Mouse (Mus musculus): Measurements from ENCODE around the gene Klhl18.
A peak's percentile ranks its signal among the peaks of the same experiment; 100 is the strongest.
"Not testable (repeated sequence)": the region's sequence is repeated elsewhere in the genome, so short reads cannot be mapped to it uniquely, and the experiment has no call there.

Klhl18 gene

GRCm38 (mm10) chr9:110419511-110420112, 56.9 kb downstream of the Klhl18 start, which contains the start of gene Ngp:
Gene Ngp, plus strand, starts transcription at chr9:110419747.
- DNase-seq (ENCODE audit: low spot score in 2 of 2) = no peak

DNA sequence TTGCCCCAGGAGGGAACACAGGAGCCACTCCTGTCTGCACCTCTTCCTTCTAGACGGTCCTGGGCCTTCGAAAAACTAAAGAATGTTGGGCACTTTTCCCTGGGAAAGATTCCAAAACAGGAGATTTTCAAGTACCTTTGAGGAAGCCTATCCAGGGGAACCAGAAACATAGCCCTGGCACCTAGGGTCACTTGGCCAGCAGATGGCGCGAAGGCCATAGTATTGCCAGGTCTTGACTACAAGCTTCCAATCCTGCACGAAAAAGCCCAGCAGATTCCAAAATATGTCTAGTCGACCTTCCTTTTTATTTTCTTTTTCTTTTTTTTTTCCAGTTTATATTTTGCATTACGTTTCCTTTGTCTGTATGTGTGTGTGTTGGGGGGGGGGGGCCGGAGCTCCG, 62.7 kb downstream of the Klhl18 start:
- DNase-seq (ENCODE audit: low spot score in 2 of 2) = no peak

DNA sequence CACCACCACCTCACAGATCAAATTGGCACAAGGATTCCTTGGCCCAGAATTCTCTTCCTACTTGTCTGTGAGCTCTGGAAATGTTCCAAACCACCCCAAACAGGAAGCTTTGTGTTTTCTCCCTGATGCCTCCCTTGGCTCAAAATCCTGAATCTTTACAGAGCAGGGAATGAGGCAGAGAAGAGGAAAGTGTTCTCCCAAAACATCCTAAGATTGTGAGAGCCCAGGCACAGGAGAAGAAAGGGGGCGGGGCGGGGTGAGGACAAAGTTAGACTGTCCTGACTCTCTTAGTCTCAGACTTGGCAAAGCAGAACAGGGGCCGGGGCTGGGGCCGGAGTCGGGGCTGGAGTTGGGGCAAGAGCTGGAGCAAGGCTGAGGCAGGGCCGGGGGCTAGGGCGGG, 63.6 kb downstream of the Klhl18 start:
- no peak for DNase-seq (ENCODE audit: low spot score in 2 of 2)

DNA sequence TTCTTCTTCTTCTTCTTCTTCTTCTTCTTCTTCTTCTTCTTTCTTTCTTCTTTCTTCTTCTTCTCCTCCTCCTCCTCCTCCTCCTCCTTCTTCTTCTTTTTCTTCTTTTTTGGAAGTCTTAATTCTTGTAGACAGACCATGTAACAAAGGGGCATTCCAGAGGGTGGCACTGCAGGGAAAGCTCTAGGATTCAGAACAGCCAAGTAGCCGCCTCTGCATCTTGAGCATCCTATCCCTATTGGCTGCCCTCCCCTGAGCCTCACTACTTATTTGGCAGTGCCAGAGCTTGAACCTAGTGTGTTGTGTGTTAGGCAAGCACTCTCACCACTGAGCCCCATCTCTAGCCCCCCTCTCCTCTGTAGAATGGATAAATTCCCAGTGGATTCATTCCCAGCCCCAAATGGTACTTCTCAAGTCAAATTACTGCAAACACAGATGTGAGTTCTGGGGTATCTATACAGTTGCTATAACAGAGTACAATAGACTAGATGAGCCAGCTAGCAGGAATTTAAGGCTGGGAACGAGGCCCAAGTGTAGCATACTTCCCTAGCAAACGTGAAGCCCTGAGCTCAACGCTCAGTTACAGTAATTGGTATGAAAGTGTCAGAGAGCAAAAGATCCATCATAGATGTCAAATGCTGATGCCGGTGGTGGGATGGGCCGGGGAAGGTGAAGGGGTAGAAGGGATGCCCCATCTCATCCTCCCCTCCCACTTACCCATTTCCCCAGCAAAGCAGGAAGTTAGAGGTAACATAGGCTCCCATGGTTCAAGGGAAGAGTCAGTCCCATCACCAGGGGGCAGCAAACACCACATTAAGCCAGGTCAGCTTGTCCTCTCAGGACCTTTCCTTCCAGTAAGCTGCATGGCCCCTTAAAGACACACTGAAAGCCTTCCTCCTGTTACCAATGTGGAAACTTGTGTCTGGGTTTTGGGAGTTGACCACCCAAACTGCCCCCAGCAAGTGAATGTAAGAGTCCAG, 65.3 kb downstream of the Klhl18 start:
- DNase-seq (ENCODE audit: low spot score in 2 of 2) = peak; percentile 63 to 64

- DNase-seq (ENCODE audit: low spot score in 2 of 2) = peak; percentile 76 to 94
Measured at GRCm38 (mm10) chr9:110408099-110408773, 68.3 kb downstream of the Klhl18 start, which contains the start of gene Ptpn23. Gene Ptpn23, minus strand, starts transcription at chr9:110408213.

GRCm38 (mm10) chr9:110407311-110408098, 69.0 kb downstream of the Klhl18 start:
- peak; percentile 27 for DNase-seq (ENCODE audit: low spot score in 2 of 2)

GRCm38 (mm10) chr9:110403240-110403639, 73.3 kb downstream of the Klhl18 start:
- not testable (repeated sequence) for DNase-seq (ENCODE audit: low spot score in 2 of 2)

GRCm38 (mm10) chr9:110402731-110403130, 73.8 kb downstream of the Klhl18 start:
- no peak for DNase-seq (ENCODE audit: low spot score in 2 of 2)

DNA sequence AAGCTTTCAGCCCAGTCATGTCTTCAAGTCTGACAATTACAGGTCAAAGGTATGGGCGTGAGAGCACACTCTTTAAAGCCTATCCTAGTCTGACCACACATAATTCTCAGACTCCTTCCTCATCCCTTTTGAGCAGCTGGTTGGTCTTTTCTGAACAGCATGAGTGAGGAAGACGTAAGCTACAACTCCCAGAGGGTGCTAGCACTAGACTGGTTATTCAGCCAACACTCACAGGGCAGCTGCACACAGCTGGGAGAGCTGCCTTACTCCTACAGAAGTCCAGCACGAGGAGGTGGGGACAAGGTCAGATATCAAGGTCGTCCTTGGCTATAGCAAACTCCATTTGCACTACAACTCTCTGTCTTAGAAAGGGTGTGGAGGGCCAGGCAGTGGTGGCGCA, 75.8 kb downstream of the Klhl18 start:
- DNase-seq (ENCODE audit: low spot score in 2 of 2) = no peak

GRCm38 (mm10) chr9:110393295-110393694, 83.2 kb downstream of the Klhl18 start:
- DNase-seq (ENCODE audit: low spot score in 2 of 2) = no peak

DNA sequence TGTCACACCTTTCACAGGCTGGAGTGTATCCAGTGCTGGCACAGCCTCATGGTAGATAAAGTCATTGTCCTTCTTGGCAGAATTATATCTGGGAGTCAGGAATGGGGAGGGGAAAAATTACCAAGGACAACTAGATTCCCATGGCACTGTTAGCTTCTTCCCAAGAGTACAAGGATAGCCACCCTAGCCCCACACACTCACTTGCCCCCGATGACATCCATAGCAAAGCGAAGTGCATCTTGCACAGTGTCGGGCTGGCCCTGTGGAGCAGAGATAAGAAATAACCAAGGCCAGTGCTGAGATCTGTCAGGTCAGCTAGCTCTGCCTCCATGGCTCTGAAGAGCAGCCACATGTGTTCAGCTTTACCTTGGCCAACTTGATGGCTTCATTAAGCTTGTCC, 85.7 kb downstream of the Klhl18 start:
- DNase-seq (ENCODE audit: low spot score in 2 of 2) = no peak

- no peak for DNase-seq (ENCODE audit: low spot score in 2 of 2)
Measured at GRCm38 (mm10) chr9:110388011-110388410, 88.5 kb downstream of the Klhl18 start.

DNA sequence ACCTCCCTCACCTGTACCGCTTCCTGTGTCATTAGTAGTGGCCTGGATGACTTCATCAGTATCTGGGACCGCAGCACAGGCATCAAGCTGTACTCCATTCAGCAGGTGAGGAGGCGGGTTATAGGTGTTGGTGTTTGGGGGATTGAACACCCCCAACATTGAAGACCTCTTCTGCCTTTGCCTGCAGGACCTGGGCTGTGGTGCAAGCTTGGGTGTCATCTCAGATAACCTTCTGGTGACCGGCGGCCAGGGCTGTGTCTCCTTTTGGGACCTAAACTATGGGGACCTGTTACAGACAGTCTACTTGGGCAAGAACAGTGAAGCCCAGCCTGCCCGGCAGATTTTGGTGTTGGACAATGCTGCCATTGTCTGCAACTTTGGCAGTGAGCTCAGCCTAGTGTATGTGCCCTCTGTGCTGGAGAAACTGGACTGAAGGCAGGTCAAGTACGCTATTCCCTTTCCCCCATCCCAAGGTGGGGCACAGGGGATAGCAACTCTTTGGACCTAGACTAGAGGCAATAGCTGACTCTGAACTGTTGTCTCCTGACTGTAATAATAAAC, 92.0 kb downstream of the Klhl18 start:
- DNase-seq (ENCODE audit: low spot score in 2 of 2) = no peak

- DNase-seq (ENCODE audit: low spot score in 2 of 2) = no peak
Measured at GRCm38 (mm10) chr9:110381292-110381691, 95.2 kb downstream of the Klhl18 start.

- DNase-seq (ENCODE audit: low spot score in 2 of 2) = no peak
Measured at GRCm38 (mm10) chr9:110380662-110381061, 95.8 kb downstream of the Klhl18 start.

- DNase-seq (ENCODE audit: low spot score in 2 of 2) = no peak
Measured at GRCm38 (mm10) chr9:110379361-110379760, 97.1 kb downstream of the Klhl18 start.

GRCm38 (mm10) chr9:110377655-110378054, 98.8 kb downstream of the Klhl18 start:
- DNase-seq (ENCODE audit: low spot score in 2 of 2) = not testable (repeated sequence)

All from urinary bladder, adult 18-20 months (tissue).